Mouse (Mus musculus): ENCODE measurements around the gene Grhpr. TPM values are rescaled to one million over a fixed set of nuclear protein-coding genes. Genes with fewer than 3 reads are reported as not detected.

The Grhpr gene
- polyA plus RNA-seq (2012), result 74.7 and 115 TPM in 2 replicates

DNA sequence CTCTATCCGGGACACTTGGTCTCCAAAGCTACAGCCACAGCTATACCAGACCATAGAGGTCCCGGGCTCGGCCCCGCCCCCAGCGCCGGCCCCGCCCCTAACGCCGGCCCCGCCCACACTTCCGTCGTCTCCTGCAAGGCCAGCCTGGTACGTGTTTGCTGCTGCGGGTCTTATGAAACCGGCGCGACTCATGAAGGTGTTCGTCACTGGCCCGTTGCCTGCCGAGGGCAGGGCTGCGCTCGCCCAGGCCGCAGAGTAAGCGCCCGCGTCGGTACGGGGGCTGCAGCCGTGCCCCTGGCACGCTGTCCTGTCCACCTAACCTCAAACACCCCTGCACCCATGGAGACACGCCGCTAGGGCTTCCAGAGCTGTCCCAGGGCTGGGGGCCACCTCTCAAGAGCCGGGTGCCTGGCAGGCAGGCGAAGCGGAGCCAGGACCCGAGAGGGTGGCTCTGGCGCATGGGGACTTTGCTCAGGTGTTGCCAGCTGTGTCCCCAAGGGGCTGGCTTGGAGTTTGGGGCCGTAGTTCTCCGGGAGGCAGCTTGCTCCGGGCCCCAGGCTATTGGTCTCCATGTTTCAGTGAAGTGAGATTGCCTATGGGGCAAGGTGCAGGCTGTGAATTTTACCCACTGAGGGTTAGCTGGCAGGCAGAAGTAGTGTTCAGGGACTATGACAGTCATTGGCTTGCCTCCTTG lies at the start of gene Grhpr:
Gene Grhpr, plus strand, starts transcription at position 116 of the 694 bp plus-strand sequence.
- TF ChIP-seq GATA1 (IDR thresholded peaks at IDR 0.05; ENCODE audit: low read length), result no peak

DNA sequence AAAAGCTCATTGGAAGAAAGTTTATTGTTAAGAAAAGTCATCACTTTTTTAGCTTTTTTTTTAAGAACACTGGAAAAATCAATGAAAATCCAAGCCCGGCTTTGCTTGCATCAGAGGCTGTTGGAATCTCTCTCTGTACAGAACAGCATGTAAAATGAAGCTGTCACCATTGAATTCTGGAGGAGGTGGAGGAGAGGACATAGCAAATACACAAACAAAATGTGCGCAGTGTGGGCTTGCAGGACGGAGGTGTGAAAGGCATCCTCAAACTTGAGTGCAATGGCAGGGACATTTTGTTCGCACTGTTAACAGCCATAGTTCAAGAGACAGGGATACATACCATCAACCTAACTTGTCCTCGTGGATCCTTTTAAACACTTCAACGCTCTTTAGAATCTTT lies 49.5 kb upstream of the Grhpr start:
- no peak for TF ChIP-seq GATA1 (IDR thresholded peaks at IDR 0.05; ENCODE audit: low read length)

DNA sequence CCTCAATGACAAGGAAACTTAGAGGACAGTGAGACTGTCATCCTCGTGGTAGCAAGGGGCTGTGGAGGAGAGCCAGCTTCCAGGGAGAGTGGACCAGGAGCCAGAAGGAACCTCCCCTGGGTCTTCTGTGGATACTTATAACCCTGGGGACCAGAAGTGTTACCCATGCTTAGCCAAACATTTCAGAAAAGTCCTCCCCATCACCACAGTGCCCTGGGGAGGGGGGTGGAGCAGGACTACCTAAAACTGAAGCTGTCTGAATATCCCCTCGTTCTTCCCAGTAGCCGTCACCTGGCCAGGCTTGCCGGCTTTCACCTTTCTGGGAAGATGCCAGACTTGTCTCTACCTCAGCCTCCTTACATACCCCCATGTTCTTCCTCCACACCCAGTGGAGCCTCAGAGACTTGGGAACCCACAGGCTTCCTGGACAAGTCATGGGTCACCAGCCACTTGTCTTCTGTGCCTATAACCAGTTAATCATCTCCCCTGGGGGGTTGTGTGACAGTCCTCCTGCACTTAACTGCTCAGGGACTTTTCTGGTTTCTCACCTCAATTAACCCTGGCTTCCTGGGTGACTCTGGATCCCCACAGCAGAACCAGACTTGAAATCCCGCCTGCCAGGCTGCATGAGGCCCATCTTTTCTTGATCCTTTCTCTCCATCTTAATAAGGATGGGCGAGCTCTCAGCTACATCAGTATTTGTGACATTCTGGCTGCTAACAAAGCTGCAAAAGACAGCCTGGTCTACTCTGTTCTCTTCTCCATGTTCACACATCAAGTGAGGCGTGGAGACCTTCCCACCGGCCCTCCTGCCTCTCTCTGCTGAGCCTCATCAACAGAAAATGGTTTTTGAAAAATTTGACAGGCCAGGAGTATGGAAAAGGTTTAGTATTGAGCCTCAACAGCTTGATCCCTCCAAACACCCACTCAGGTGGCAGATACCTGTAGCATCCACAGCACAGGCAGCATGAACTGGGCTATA lies 42.5 kb upstream of the Grhpr start:
- TF ChIP-seq GATA1 (IDR thresholded peaks at IDR 0.05; ENCODE audit: low read length), result no peak

DNA sequence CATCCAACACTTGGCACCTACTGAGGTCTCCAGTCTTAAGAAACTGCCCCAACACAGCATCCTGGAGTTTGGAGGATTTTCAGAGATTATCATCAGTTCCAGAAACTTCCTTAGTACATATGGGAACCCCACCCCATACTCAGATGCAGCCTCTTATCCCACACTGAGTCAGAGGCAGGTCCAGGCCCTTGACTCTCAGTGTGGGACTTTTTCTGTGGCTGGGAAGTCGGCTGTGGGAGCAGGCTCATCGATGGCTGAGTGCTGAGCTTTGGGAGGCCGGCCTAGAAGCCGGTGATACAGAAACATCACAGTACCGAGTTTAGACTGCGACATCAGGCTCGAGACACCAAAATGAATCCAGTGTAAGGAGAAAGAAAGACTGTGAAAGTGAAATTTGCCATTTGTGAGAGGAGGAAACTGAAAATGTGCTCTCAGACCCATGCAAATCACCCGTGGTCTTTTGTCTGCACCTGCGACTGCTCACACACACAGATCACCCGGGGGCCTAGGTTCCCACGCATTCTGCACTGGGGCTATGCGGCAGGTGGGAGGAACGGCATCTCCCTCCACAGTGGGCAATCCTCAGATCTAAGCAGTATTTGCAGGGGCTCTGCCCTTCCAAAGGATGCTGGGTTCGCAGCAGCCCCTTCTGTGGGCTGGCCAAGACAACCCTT lies 41.5 kb upstream of the Grhpr start:
- no peak for TF ChIP-seq GATA1 (IDR thresholded peaks at IDR 0.05; ENCODE audit: low read length)

DNA sequence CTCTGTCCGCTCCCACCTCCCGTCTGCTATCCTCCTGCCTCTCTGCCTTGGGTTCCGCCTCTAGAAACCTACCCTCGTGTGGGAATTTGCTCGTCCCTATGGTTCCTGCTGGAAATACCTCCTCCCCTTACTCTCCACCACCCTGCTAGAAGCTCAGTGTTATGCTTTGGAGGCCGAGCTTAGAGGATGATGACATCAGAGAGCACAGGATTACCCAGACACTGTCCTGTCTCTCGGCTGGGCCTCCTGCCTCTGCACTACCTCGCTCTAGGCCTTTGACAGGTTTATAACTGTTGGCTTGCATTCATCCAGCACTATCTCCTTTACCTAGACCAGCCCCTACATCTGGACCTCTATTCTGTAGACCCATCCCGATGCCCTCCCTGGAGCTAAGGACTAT lies 40.9 kb upstream of the Grhpr start:
- TF ChIP-seq GATA1 (IDR thresholded peaks at IDR 0.05; ENCODE audit: low read length), result no peak

DNA sequence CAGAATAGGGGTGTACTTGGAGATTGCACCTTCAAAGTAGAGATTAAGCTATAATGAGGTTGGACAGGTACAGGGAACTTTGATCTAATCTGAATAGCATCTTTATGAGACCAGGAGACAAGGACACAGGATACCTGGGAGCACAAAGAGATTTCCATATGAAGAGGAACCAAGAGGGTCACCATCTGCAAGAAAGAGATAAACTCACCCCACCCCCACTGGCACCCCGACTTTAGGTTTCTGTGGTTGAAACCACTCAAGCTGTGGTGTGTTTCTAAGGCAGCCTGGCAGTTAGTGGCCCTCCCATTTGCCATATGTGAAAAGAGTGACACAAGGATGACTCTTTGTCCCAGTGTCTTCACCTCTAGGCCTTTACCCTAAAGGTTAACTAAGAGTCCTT lies 39.0 kb upstream of the Grhpr start:
- peak; percentile 72 for TF ChIP-seq GATA1 (IDR thresholded peaks at IDR 0.05; ENCODE audit: low read length)

DNA sequence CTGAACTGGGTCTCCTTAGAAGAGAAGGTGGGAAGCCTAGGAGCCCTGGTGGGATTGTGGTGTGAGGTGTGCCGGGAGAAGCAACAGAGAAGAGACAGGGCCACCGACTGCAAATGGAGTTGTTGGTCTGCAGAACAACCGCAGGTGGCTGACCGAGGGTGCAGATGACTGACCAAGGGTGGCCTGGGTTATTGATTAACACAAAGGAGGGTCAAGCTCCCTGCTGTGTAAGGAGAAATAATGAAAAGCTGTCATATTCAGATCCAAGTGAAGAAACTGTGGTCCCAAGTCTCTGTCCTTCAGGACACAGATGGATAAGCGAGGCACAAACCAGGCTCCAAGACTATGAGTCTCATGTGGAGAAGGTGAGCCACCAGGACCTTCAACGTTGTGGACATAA lies 37.7 kb upstream of the Grhpr start:
- no peak for TF ChIP-seq GATA1 (IDR thresholded peaks at IDR 0.05; ENCODE audit: low read length)

DNA sequence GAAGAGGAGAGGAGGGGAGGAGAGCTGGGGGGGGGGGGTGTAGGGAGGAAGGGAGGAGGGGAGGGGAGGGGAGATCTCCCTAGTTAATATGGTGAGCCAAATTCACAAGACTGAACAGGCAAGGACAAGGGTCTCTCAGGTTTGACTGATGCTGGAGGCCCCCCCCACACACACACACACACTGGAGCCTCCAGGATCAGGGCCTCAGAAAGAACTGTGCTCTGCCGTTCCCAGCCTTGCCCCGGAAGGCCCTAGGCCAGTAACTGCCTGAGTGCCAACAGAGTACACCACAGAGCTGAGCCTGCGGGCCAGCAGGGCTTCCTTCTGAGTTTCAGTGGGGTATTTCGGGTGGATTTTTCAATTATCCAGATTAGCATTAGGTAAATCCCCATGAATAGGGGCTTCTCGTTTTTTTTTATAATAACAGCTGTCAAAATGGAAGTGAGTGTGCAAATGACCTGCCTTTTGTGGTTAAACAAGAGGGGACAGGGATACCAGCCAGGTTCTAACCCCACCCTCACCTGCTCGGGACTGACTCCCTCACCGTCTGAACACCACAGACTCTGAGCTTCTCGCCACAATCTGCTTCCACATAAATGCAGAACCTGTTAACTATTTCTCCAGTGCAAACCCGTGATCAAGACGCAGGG lies 36.6 kb upstream of the Grhpr start:
- no peak for TF ChIP-seq GATA1 (IDR thresholded peaks at IDR 0.05; ENCODE audit: low read length)

DNA sequence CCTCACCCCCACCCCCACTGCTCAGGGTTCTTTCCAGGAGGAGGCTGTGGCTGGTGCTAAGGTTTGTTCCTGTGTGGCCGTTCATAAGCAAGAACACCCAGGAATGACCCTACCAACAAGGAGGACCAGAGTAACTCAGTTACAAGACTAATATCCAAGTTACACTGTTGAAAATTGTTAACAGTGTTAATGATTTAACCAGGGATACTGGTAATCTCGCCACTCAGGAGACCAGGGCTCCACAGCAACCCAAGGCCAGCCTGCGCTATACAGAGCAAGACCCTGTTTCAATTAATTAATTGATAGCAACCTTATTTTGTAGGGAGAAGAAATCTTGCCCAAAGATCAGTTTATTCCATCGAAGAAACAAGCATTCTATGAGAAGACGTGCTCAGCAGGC lies 33.7 kb upstream of the Grhpr start:
- no peak for TF ChIP-seq GATA1 (IDR thresholded peaks at IDR 0.05; ENCODE audit: low read length)

DNA sequence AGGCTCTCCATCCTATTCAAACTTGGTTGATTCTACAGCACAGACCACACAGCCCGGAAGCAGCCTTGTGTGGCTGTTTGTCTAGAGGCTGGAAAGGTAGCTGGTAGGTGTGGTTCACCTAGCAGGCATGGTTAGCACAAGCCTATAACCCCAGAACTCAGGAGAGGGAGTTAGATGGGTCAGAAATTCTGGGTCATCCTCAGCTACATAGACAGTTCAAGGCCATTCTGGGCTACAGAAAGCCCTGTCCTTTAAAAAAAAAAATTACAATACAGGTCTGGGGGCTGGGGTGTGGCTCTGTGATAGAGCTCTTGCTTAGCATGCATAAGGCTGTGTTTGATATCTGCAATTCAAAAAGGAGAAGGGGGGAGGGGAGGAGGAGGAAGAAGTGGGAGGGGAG lies 32.9 kb upstream of the Grhpr start:
- no peak for TF ChIP-seq GATA1 (IDR thresholded peaks at IDR 0.05; ENCODE audit: low read length)

DNA sequence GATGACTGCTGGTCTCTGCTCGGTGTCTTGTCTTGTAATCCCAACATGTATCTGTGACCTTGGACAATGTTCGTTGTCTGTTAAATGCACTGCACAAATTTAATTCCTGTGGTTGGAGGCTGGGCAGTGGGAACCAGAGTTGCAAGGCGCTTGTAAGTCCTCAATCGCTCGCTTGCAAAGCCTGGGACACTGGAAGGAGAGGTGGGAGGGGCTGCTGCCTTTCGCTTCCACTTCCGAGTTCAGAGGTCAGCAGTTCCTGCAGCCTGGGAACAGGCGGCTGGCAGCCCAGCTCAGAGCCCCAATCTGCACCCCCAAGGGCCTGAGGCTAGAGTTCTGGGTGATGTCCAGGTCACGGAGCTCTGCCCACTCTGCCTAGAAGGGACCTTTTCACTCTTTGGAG lies 28.2 kb upstream of the Grhpr start:
- no peak for TF ChIP-seq GATA1 (IDR thresholded peaks at IDR 0.05; ENCODE audit: low read length)

DNA sequence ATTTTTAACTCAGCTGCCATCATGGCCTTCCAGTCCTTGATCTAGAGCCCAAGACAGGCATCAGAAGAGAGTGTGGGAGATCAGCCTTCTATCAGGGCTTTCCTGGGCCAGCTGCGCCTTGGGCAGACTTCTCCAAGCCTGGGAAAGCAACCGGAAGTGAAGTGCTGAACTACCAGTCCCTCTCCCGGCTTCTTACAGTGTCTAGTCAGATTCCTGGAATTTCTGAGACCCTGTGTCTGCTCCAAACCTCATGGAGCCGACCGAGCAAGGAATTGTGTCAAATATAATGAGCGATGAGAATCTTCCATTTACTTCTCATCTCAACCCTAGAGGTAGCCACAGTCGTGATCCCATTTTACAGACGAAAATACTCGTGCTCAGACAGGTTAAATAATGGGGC lies 22.4 kb upstream of the Grhpr start:
- TF ChIP-seq GATA1 (IDR thresholded peaks at IDR 0.05; ENCODE audit: low read length), result no peak

DNA sequence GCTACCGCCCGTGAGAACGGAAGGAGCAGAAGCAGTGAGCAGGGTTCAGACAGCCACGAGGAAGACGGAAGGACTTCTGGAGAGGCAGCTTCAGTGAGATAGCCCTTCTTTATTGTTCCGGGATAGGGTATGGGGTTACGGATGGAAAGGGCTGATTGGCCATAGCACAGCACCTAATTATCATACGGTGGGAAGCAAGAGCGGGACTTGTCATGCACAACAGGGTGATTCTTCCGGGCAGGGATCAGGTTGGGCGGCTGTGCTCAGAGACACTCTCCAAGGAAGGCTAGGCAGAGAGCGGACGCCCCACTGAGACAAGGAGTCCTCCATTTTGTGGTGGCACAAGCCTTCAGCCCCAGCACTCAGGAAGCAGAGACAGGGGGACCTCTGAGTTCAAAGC lies 22.0 kb upstream of the Grhpr start:
- TF ChIP-seq GATA1 (IDR thresholded peaks at IDR 0.05; ENCODE audit: low read length), result no peak

DNA sequence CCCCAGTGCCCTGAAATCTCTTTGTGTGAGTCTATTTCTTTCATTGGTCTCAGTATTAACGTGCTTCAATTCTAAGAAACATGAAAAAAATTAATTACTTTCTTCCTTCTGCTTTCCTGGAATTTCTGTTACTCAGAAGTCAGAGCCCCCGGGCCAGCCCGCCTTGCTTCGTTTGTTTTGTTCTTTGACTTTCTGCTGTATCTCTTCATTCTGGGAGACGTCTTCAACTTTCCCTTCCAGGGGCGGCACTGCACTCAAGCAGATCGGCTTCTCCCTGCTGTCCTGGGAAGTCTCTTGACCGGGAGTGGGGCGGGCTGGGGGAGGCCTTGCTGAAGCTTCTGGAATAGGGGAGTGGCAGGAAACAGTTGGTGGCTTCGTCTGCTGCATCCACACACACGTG lies 18.0 kb upstream of the Grhpr start:
- TF ChIP-seq GATA1 (IDR thresholded peaks at IDR 0.05; ENCODE audit: low read length), result no peak

DNA sequence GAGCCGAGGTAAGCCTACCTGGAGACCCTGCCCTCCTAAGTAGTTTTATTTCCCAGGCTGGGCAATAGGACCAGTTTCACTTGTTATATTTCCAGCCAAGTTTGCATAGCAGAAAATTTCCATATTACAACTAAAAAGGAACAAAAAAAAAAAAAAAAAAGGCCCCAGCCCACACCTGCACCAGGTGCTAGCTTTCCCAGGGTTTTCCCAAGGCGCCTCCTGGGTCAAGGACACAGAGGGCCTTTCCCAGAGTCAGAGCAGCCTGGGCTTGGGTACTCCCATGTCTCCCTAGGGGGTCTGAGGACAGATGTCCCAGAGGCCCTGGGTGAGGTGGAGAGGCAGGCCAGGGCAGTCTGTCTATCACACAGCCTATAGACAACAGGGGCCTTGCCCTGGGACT lies 16.0 kb upstream of the Grhpr start:
- TF ChIP-seq GATA1 (IDR thresholded peaks at IDR 0.05; ENCODE audit: low read length), result no peak

DNA sequence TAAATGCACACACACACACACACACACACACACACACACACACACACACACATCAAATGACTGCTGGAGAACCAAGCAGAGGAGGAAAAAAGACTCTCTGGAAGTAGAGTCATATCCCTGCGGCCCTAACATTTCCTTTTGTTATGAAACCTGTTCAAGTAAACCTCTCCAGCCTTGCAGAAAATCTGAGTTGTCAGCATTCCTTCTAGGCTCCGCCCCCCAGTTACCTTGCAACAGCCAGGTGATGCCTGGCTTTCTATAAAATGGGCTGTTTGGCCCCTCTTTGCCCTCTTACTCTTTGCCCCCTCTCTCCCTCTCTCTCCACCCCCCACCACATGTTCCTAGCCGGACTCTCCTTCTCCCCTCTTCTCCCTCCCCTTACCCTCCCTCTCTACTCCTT lies 15.5 kb upstream of the Grhpr start:
- no peak for TF ChIP-seq GATA1 (IDR thresholded peaks at IDR 0.05; ENCODE audit: low read length)
